Mouse (Mus musculus) gastrocnemius, postnatal 36 days (tissue): Measurements from ENCODE around the gene Gclc. TPM values are rescaled to one million over a fixed set of nuclear protein-coding genes. Genes with fewer than 3 reads are reported as not detected.

Experiments used
- DNase-seq, 2 experiments: peaks; one replicate each; pipeline ENCODE4 v3.0.0; 2022
- intact Hi-C: fragments of 180-260 bp; cut with DNase I; formaldehyde crosslinking; loops from one replicate; pipeline ENCODE4 v1.15.1; 2025
- long read RNA-seq, 2 experiments: library from polyadenylated mRNA; stranded (forward); transcript quantifications; one replicate each; pipeline ENCODE4 v2.0.0; 2021
- total RNA-seq, 2 experiments: library from RNA; stranded (reverse); gene quantifications; 2 replicates each; pipeline ENCODE4 v1.2.3; 2021

Gene Gclc
- 1 to 10 TPM; 8.0 to 9.1 TPM for total RNA-seq
- long read RNA-seq, experiment 1, partial matches to known transcripts = 0 of 4 reads
- long read RNA-seq, experiment 1, other reads (novel, unspliced or antisense) = 1 of 4 reads
- long read RNA-seq, experiment 2, transcript Gclc-201 (16 exons, 3,423 nt) = major isoform, 9 of 13 reads
- long read RNA-seq, experiment 2, partial matches to known transcripts = 0 of 13 reads
- long read RNA-seq, experiment 2, other reads (novel, unspliced or antisense) = 4 of 13 reads

DNA sequence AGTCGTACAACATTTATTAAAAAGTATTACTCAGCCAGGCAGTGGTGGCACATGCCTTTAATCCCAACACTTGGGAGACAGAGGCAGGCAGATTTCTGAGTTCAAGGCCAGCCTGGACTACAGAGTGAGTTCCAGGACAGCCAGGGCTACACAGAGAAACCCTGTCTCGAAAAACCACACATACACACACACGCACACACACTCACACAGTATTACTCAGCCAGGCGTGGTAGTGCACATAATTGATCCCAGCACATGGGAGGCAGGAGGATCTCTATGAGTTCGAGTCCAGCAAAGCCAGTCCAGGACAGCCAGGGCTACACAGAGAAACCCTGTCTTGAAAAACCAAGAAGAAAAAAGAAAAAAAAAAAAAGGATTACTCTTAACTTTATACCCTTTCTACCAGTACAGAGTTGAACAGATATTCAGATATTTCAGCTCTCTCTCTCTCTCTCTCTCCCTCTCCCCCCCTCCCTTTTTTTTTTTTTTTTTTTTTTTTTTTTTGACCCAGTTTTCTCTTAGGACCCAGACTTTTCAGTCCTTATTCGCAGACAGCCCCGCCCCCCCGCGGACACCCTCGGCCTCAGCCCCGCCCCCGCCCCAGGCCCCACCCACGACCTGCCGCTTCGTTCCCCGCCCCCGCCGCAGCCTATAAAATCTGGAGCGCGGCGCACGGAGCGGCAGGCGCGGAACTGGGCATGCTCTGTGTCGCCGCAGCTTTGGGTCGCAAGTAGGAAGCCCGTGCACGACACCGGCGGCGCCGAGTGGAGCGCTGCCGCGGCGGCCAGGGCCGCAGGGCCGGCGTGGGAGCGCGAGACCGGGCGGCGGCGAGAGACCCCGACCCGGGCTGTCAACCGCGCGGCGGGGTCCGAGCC is at the start of gene Gclc:
Gene Gclc, plus strand, starts transcription at position 683 of the 875 bp plus-strand sequence.
- peak; percentile 83 to 88 for DNase-seq
- intact Hi-C loops = no loop called here

DNA sequence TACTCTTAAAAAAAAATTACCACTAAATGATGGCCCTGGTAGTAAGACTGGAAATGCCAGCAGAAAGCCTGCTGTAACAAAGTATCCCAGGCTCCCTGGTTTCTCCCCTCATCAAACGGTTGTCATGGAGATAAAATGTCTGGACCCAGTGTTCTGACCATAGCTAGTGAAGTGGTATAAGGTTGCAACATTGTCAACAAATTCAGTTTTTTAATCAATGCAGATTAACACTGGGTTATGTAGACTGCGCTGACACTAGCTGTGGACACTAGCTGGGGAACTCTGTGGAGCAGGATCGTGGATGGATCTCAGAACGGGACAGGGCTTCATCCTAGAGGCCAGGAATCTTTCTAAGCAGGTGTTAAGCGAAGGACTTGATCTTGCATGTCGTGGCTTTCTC is 47.8 kb upstream of the Gclc start:
- intact Hi-C loops = no loop called here
- DNase-seq = no peak

DNA sequence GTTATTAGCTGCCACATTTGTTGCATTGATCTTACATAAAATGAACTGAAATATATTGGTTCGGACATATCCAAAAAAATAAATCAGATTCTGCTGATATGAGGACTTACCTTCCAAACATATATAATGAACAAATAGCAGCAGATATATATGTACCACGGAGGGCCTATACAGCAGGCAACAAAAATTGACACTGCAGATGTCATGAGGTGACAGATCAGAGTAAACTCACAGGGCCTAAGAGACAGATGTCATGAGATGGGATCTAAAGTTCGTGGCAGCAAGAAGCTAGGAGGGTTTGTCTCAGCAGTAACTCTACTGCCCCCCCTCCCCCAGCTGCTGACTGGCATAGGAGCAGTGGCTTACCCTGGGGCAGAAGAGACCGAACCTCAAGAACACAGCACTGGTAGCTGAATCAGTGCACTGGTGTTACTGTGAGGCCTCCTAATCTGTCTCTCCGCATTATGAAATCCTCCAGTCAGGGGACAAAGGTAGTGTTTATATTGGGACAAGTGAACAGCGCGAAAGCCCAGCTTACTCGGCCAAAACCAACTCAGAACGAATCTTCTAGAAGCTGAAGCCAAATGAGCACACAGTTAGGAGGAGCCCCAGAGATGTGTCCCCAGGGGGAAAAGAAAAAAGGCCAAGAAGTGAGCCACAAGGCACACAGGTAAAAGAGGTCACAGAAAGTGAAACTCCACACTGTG is 46.7 kb upstream of the Gclc start:
- intact Hi-C loops = no loop called here
- no peak for DNase-seq

DNA sequence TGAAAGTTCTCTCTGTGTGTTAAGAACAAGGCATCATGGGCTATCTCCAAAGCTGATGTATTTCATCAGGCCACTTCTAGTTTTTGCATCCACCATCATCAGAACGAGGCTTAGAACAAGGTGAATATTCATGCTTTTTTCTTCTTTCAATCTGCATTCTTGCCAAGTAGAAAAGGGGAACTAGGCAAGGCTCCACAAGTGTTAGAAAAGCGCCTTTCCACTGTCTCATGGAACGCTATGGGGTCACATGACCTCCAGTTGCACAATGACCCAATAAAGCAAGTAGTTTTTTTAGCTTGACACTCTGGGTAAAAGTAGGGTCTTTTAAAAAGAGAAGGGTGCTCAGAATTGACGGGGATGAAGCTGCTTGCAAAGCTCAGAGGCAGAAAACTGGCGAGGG is 45.4 kb upstream of the Gclc start:
- no peak for DNase-seq
- intact Hi-C loops = no loop called here

DNA sequence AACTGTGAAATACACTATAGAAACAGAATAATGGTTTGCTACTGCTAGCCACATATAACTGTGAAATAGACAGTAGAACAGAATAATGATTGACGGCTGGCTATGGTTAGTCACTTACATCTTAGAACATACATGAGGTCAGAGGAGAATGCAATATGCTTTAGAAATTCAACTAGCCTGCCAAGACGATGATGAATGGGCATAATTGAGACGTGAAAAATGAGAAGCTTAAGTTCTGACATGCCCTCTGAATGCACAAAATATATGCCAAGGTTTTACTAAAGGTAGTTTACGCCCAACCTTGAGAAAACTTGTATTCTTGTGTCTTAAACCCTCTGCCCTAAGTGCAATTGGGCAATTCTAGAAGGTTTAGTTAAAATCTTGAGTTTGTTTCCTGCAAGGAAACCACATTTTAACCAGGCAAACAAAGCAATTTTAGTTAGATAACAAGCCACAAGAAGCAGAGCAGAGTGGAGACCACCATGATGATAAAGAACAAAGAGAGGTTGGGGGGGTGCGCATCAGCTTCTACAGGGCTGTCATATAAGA is 43.2 kb upstream of the Gclc start:
- intact Hi-C loops = no loop called here

DNA sequence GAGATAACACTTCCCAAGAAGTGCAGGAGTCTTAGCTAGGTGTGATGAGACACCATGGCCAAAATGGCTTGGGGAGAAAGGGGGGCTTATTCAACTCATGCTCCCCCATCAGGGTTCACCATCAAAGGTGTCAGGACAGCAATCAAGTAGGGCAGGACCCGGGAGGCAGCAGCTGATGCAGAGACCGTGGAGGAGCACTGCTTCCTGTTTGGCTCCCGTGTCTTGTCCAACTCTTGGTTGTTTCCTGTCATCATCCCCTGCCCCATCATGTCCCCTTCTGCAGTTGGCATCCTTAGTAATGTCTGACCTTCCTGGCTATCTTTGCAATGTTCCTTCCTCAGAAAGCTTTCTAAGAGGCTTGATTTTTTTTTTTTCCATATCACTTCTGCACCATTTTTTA is 41.5 kb upstream of the Gclc start:
- no peak for DNase-seq
- intact Hi-C loops = no loop called here

More for the DNA sequence above, 43.2 kb upstream of the Gclc start:
- DNase-seq = no peak

DNA sequence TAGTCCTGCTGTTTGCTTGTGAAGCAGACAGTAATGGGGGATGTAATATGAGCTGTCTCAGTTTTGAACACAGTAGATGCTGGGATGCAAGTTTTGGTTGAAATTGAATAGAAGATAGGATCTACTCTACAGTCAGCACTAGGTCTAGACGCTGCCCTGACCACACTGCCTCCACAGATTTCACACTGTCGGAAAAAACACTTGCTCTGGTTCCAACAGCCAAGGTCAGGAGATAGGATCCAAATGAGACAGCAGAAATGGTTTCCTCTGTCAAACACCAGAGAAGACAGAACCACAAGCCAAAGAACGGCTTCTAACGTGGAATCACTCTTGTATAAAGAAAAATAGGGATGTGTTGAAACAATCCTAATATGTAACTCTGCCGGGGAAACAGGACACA is 41.0 kb upstream of the Gclc start:
- DNase-seq = no peak
- intact Hi-C loops = no loop called here

DNA sequence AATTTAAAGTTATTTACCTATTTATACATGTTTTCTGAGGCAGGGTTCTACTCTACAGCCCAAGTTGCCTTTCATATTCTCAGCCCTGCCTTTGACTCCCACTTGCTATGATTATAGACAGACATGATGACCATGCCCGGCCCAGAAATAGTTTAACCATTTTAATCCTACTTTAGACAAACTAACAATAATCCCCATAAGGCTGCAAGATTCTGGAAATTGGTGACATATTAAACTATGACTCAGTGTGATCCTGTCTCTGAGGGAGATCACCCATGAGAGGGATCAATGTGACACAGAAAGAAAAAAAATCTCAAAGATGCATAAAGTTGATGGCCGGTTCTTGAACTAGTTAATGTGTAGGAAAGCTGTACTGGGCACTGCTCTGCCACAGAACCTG is 39.1 kb upstream of the Gclc start:
- intact Hi-C loops = no loop called here
- DNase-seq = no peak

DNA sequence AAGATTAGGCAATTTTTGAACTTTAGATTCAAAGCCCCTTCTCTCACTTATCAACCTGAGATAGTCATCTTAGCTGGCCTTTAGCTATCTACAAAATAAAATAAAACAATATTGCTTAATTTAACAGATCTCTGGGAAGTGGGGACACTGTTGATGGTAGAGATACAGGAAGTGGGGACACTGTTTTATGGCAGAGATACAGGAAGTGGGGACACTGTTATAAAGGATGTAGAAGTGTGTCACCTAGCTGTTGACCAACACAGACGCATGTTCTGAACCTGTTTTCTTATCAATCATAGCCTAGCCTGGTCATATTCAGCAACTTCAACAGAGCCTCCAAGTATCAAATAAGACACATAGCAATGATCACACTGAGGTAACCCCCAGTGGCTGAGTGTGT is 38.3 kb upstream of the Gclc start:
- DNase-seq = no peak
- intact Hi-C loops = no loop called here

DNA sequence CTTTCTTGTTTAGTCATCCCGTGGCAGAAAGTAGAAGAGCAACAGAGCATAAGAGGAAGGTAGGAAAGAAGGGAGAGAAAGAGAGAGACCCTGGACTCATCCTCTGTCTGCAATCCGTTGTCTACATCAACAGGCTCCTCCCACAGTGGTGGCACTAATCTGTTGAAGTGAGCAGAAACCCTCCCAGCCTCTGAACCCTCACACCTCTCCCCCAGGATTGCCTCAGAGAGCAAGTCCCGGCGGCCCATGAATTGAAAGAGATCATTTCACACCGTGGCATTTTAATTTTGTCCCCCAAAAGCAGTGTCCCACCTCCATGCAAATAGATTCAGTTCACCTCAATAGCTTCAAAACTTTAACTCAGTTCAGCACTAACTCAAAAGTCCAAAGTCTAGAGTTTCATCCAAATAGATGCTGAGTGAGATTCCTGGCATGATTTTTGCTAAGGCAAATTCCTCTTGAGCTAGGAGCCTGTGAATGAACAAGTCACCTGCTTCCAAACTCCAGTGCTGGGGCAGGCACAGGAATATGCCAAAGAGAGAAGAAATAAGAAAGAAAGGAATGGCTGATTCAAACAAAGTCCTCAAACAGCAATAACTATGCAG is 36.4 kb upstream of the Gclc start:
- no peak for DNase-seq
- intact Hi-C loops = no loop called here

DNA sequence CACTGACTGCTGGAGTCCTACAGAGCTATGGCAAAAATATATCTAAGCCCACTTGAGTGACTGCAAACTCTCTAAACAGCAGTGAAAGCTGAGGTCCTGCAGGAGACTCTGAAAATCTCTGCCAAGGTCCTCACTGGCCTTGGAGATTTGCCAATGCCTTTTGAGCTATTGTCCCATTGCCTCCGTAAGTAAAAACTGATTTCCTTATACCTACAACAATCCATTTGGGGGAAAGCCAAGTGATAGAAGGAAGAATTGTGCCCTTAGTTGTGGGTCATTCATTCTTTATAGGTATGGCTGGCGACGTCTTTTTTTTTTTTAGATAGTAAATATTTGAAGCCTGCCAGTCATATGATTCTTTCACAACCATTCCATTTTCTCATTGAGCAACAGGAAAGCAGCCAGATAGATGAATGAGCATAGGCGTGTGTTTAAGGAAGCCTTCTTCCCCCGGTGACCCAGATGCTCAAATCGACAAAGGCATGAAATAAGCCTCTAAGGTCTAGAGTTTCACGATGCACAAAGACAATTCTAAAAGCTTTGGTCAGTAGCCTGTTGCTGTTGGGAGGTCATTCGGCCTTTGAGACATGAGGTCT is 35.4 kb upstream of the Gclc start:
- no peak for DNase-seq
- intact Hi-C loops = no loop called here

DNA sequence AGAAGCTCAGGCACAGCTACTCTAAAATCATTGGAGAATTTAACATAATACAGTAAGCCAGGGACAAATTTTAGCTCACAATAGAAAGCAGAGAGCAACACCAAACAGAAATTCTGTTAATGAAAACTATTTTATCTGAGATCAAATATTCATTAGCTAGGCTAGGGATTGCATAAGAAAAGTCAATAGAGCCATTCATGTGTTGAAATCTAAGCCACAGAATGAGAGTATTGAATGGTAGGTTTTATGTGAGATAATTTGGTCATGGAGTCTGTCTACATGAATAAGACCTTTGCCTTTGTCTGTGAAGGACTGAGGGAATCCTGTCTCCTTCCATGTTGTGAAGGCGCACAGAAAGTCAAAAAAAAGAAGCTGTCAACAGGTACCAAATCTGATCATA is 34.7 kb upstream of the Gclc start:
- intact Hi-C loops = no loop called here
- no peak for DNase-seq

DNA sequence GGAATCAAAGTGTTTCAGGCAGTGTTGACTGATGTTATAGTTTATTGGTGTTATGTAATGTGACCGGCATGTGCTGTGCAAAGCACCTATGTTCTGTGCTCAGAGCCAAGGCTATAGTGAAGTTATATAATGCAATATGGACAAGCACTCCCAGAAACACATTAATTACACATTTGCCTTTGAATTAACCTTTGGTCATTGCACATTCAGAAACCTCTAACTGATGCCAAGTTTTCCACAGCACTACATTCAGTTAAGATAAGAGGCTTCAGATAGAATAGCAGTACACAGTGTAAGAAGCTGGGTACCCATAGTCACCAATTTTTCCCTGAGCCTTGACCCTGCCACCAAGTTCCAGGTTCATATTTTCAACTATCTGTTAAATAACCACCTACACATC is 32.0 kb upstream of the Gclc start:
- DNase-seq = no peak
- intact Hi-C loops = no loop called here

DNA sequence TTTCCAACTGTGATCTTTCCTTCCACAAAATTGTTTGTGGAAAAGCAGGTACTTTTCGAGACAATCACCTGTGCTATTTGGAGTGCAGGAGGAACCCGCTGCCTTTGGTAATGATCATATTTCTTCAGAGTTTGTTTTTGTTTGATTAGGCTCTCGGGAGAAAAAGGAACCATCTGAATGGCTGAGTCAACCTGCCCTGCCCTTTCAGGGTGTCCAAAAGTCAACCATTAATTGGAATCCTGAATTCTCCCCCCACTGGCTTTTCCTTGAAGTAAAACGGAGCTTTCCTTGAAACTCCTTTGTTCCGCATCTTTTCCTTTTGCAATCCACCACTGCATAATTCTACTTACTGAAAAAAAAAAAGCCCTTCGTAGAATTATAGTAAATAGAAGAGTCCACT is 30.1 kb upstream of the Gclc start:
- no peak for DNase-seq
- intact Hi-C loops = no loop called here

DNA sequence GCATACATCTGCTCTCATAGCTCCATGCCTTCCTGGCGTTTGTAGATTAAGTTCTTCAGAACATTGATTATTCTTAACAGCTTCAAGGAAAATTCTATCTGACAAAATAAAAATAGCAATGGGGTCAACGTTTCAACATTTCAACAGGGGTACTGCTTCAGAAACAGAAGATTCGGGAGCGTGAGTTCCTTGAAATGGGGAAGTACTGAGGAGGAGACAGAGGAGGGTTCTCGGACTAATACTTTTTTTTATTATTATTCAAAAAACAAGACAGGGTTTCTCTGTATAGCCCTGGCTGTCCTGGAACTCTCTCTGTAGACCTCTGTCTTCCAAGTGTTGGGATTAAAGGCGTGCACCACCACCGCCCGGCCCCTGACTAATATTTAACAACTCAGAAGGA is 28.9 kb upstream of the Gclc start:
- no peak for DNase-seq
- intact Hi-C loops = no loop called here

DNA sequence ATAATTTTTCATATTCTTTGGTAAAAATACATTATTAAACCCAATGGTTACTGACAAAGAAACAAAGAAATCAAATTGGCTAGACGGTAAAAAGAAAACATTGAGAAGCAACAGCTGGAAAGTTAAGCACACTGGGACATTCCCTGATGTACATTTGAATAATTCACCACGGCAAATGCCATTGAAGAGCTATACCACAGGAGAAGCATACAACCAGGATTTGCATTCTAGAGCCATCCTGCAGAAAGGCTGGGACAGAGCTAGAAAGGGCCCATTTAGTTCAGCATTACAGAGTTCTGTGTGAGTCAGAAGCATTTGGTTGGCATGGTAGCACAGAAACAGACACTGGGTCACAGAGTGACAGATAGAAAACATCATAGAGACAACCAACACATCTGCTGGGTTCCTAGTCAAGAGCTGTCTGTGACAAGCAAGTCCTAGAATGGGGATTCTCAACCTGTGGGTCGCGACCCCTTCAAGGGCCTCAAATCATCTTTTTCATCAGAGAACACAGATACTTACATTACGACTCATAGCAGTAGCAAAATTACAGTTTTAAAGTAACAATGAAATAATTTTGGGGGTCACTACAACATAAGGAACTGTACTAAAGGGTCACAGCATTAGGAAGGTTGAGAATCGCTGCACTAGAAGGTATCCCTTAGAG is 28.2 kb upstream of the Gclc start:
- intact Hi-C loops = no loop called here
- DNase-seq = no peak

DNA sequence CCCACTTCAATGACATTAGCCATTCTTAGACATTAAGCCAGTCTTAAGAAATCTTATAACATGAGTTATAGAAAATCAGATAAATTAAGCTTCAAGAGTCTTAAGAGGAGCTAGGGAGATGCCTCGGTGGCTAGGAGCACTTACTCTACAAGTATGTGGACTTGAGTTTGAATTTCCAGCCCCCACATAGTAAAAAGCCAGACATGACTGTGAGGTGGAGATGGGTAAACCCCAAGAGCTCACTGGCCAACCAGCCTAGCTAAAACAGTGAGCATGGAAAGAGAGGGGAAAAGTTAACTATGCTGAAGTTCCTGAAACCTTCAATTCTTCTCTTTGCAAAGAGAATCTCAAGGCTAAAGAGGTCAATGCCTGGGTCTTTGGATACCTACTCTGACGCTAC is 27.3 kb upstream of the Gclc start:
- intact Hi-C loops = no loop called here
- no peak for DNase-seq

DNA sequence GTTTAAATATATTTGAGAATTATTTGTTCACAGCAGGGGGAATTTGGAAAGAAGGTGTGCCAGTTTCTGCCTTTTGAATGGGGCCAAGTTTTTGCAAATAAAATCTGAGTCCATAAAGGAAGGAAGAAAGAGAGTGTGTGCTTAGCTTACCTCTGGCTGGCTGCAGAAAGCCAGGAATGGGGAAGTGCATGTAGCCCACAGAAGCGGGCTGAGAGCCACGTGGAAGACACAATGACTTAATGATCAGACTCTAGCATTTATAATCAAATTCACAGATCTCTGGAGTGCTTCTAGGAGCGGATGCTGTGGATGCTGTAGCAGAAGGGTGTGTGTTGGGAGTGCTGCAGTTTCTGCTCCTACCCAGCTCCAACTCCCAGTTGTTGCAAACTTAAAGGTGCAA is 22.3 kb upstream of the Gclc start:
- intact Hi-C loops = no loop called here
- DNase-seq = no peak

DNA sequence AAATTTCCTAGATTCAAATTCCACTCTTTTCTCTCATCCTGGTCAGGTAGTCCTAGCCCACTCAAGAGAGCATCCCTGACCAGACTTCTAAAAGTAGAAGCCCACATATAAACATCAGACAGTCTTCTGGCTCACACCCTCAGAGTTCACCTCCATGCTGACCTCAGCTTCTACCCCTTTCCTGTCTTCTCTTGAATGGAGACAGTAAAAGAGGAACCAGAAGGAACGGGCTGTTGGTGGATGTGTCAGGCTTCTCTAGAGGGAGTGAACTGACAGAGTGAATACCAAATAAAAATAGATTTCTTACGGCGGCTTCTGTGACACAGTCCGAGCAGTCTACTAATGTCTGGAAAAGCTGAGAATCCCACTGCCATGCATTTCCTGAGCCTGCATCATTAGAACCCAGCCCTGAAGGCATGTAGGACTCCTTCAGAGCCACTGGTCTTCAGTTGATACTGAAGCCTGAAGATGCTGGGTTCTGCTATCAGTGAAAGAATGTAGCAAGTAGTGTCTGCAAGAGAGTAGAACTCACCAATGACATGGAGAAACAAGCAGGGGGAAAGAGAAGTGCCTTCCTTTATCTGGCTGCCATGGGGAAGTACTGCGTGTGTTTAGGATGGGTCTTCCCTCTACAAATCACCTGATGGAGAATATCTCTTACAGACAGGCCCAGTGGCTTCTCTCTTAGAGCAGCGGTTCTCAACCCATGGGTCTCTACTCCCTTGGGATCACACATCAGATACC is 16.9 kb upstream of the Gclc start:
- intact Hi-C loops = no loop called here

More for the DNA sequence above, 16.9 kb upstream of the Gclc start:
- DNase-seq = no peak
